Mouse (Mus musculus) kidney, embryonic 16.5 days (tissue): ENCODE measurements at regions not wholly inside any gene's neighbourhood (a gene's known extent, or its start where the extent isn't known, plus 50 kb on each side); places are given as distances from the start of the nearest gene placed in this dataset.

Source experiments
- ATAC-seq: fragments of 200-750 bp; cut with Nextera tagmentation; 2 replicates; pipeline ENCODE4 v1.8.0; 2017; ENCODE audit warnings: moderate TSS enrichment; ENCODE audit not compliant: low FRiP score, low TSS enrichment
- H3K27ac ChIP-seq: fragments of 300-500 bp; sonication (generic); 2 replicates; pipeline ENCODE4 v1.5.1; 2014; ENCODE audit warnings: low read length
- H3K27me3 ChIP-seq: fragments of 300-500 bp; sonication (generic); 2 replicates; pipeline ENCODE4 v1.6.1; 2014; ENCODE audit warnings: low read length, control low read depth, mixed read lengths; ENCODE audit not compliant: insufficient read depth
- H3K36me3 ChIP-seq: fragments of 300-500 bp; sonication (generic); 2 replicates; pipeline ENCODE4 v1.6.1; 2014; ENCODE audit warnings: low read length, control low read depth, mixed read lengths; ENCODE audit not compliant: insufficient read depth
- H3K4me1 ChIP-seq: fragments of 300-500 bp; sonication (generic); 2 replicates; pipeline ENCODE4 v1.6.1; 2014; ENCODE audit warnings: low read length, control low read depth, mixed read lengths; ENCODE audit not compliant: insufficient read depth
- H3K4me2 ChIP-seq: fragments of 300-500 bp; sonication (generic); replicated peaks from 2 replicates; pipeline ENCODE4 v1.6.1; 2014; ENCODE audit warnings: low read depth, low read length
- H3K4me3 ChIP-seq: fragments of 300-500 bp; sonication (generic); 2 replicates; pipeline ENCODE4 v1.5.1; 2014; ENCODE audit warnings: mild to moderate bottlenecking, low read length
- H3K9ac ChIP-seq: fragments of 300-500 bp; sonication (generic); replicated peaks from 2 replicates; pipeline ENCODE4 v1.6.1; 2014; ENCODE audit warnings: low read length
- H3K9me3 ChIP-seq: fragments of 300-500 bp; sonication (generic); 2 replicates; pipeline ENCODE4 v1.6.1; 2016; ENCODE audit warnings: low read length, control low read depth
- WGBS: fragments of 180-500 bp; shearing (Covaris S2); extraction: QIAGEN DNeasy Blood & Tissue Kit; methylation state at CpG from one replicate; pipeline ENCODE4 v1.1.7; 2014; 5-methylcytosine and 5-hydroxymethylcytosine counted together

DNA sequence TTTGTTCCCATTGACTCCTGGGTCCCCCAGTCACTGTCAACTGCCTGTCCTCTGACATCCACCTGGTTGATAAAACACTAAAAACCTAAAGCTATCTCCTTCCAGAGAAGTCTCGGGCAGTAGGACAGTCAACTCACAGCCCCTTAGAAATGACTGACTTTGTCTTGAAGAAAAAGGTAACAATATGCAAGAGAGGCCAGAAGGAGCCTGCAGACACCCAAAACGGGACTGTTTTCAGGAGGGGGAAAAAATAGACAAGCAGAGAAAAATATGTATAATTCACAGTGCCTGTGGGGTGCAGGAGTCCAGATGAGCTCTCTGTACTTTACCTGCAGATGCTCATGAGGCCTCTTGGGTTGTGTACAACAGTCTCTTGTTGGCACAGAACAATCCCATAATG, 126.4 kb upstream of the Ankrd55 start:
- no peak overlapping the region for H3K27ac ChIP-seq
- peaks cover 4% of the 10 kb centered on the region; the same call in 1 of the 2 replicates for H3K9me3 ChIP-seq
- ATAC-seq, result no peak
- H3K4me3 ChIP-seq, result no peak overlapping the region
- H3K36me3 ChIP-seq, result no peaks in the 10 kb centered on the region
- no peaks in the 10 kb centered on the region for H3K27me3 ChIP-seq
- no peak overlapping the region for H3K4me2 ChIP-seq
- WGBS, result 86% methylated on average over 2 of the region's 2 CpGs
- H3K4me1 ChIP-seq, result 0 out of 2 replicates have a peak, but pooled peaks cover 8% of the 10 kb centered on the region
- no peak overlapping the region for H3K9ac ChIP-seq

DNA sequence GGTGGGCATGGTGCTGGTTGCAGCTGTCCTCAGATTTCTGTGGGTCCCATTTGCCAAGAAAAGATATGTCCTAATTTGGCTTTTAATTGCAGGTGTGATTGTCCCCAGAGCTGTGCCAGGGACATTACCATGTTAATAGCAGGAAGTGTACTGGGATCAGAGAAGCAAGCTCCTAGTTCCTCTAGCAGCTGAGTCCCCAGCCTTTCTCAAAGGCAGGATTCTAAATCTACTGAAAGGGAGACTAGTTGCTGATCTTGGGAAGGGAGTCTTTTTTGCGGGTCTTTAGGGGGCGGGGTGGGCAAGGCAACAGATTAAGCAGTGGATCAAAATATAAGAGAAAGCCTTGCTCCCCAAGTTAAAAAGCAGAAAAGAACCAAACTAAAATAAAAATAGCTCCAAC, 122.3 kb upstream of the Ankrd55 start:
- Histone ChIP-seq H3K4me1 (0 out of 2 replicates have a peak, but pooled peaks cover 3% of the 10 kb centered on the region), H3K9me3 (no peaks in the 10 kb centered on the region), H3K9ac (no peak overlapping the region), H3K4me2 (no peak overlapping the region), H3K27me3 (no peaks in the 10 kb centered on the region), H3K27ac (no peak overlapping the region), H3K36me3 (no peaks in the 10 kb centered on the region), H3K4me3 (no peak overlapping the region)
- 63% methylated on average over 2 of the region's 2 CpGs for WGBS
- no peak for ATAC-seq

- Histone ChIP-seq H3K36me3 (no peaks in the 10 kb centered on the region), H3K4me1 (0 out of 2 replicates have a peak, but pooled peaks cover 3% of the 10 kb centered on the region), H3K9ac (no peak overlapping the region), H3K4me3 (no peak overlapping the region), H3K9me3 (no peaks in the 10 kb centered on the region), H3K4me2 (no peak overlapping the region), H3K27ac (no peak overlapping the region), H3K27me3 (no peaks in the 10 kb centered on the region)
- ATAC-seq, result no peak
- WGBS, result 61% methylated on average over 10 of the region's 10 CpGs
These were observed 121.9 kb upstream of the Ankrd55 start for GRCm38 (mm10) chr13:112166338-112166802.

GRCm38 (mm10) chr13:112168468-112168867, 119.8 kb upstream of the Ankrd55 start:
- no peak overlapping the region for H3K9ac ChIP-seq
- no peaks in the 10 kb centered on the region for H3K36me3 ChIP-seq
- ATAC-seq, result no peak
- 0 out of 2 replicates have a peak, but pooled peaks cover 3% of the 10 kb centered on the region for H3K4me1 ChIP-seq
- no peak overlapping the region for H3K4me2 ChIP-seq
- no peak overlapping the region for H3K4me3 ChIP-seq
- WGBS, result 84% methylated on average over 3 of the region's 3 CpGs
- H3K27ac ChIP-seq, result no peak overlapping the region
- H3K9me3 ChIP-seq, result no peaks in the 10 kb centered on the region
- H3K27me3 ChIP-seq, result no peaks in the 10 kb centered on the region

DNA sequence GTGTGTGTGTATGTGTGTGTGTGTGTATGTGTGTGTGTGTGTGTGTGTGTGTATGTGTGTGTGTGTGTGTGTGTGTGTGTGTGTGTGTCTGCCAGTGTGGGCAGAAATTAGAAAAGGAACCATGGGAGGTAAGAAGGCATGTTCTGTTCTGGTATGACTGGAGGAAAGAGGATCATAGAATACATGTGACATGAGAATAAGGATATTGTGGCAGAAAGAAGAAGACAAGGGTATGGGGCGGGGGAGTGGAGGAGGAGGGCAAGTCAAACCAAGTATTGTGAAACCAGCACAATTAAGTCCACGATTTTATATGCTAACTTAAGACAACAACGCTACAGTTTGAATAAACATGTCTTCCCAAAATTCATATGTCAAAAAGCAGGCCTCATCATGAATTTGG, 117.4 kb upstream of the Ankrd55 start:
- WGBS, result 92% methylated on average over 3 of the region's 3 CpGs
- no peak for ATAC-seq

DNA sequence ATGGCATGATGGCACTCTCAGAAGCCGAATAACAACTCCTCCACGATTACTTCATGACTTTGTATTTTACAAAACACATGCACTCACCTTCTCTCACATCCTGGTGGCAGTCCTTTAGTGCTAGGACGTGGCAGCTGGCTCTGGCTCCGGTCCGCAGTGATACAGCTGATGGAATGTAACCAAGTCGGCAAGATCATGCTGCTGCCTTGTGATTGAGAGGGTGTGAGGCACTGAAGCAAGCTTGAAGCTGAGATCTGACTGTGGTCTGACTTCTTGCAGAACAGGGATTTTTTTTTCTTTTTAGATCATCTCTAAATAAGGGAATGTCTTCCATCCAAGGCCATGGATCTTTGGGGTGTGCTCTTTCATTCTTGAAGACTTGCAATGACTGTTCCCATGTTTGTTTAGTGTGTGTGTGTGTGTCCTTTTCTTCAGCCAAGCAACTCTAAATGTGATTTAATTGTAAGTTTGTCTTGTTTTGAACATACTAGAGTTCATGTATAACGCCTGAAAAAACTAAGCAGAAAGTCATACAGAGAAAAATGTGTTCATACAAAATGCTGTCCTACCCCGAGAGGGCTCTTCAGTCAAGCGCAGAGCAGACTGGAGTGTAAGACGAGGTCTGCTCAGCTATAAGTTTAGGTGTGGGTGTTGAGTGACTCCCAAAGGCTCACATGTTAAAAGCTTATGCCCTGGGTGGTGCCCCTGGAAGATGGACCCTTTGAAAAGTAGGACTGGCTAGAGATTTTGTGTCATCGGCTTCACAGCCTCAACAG, 116.1 kb upstream of the Ankrd55 start:
- Histone ChIP-seq H3K4me2 (no peak overlapping the region), H3K9ac (no peak overlapping the region), H3K4me3 (no peak overlapping the region), H3K4me1 (no peaks in the 10 kb centered on the region), H3K27me3 (no peaks in the 10 kb centered on the region), H3K9me3 (no peaks in the 10 kb centered on the region), H3K27ac (no peak overlapping the region), H3K36me3 (no peaks in the 10 kb centered on the region)
- WGBS, result 79% methylated on average over 11 of the region's 11 CpGs
- no peak for ATAC-seq

More for the DNA sequence above, 117.4 kb upstream of the Ankrd55 start:
- Histone ChIP-seq H3K4me1 (0 out of 2 replicates have a peak, but pooled peaks cover 3% of the 10 kb centered on the region), H3K36me3 (no peaks in the 10 kb centered on the region), H3K9me3 (no peaks in the 10 kb centered on the region), H3K27me3 (no peaks in the 10 kb centered on the region), H3K27ac (no peak overlapping the region), H3K4me2 (no peak overlapping the region), H3K4me3 (no peak overlapping the region), H3K9ac (no peak overlapping the region)

- Histone ChIP-seq H3K36me3 (no peaks in the 10 kb centered on the region), H3K4me2 (no peak overlapping the region), H3K27me3 (no peaks in the 10 kb centered on the region), H3K9ac (no peak overlapping the region), H3K27ac (no peak overlapping the region), H3K9me3 (no peaks in the 10 kb centered on the region), H3K4me1 (no peaks in the 10 kb centered on the region), H3K4me3 (no peak overlapping the region)
- ATAC-seq, result no peak
- WGBS, result 86% methylated on average over 8 of the region's 8 CpGs
These were observed 114.3 kb upstream of the Ankrd55 start for GRCm38 (mm10) chr13:112173973-112174372.

GRCm38 (mm10) chr13:112178031-112178430, 110.2 kb upstream of the Ankrd55 start:
- no peak overlapping the region for H3K9ac ChIP-seq
- H3K36me3 ChIP-seq, result no peaks in the 10 kb centered on the region
- H3K4me1 ChIP-seq, result no peaks in the 10 kb centered on the region
- no peaks in the 10 kb centered on the region for H3K9me3 ChIP-seq
- no peak for ATAC-seq
- no peaks in the 10 kb centered on the region for H3K27me3 ChIP-seq
- H3K4me2 ChIP-seq, result no peak overlapping the region
- no peak overlapping the region for H3K4me3 ChIP-seq
- 93% methylated on average over 4 of the region's 4 CpGs for WGBS
- H3K27ac ChIP-seq, result no peak overlapping the region

DNA sequence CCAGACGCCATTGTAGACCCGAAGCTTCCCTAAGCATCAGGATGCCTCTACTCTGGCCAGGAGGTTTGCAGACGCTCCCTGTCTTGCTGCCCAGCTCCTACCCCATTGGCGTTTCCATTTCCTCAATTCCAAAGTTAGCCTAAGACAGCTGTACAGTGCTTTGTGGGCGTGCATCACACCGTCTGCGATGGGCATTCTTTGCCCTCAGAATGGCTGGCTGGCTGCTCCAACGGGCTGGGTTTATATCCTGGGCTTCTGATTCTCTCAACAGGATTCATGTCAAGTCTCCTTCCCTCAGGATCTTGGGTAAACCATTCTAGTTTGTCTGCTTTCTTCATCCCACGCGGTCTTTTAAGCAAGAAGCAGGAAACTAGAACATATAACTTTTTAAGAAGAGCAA, 104.3 kb upstream of the Ankrd55 start:
- Histone ChIP-seq H3K27me3 (no peaks in the 10 kb centered on the region), H3K4me2 (no peak overlapping the region), H3K4me1 (peaks cover 40% of the 10 kb centered on the region), H3K27ac (no peak overlapping the region), H3K9me3 (no peaks in the 10 kb centered on the region), H3K4me3 (no peak overlapping the region), H3K36me3 (no peaks in the 10 kb centered on the region), H3K9ac (no peak overlapping the region)
- ATAC-seq, result no peak
- WGBS, result 94% methylated on average over 10 of the region's 10 CpGs

DNA sequence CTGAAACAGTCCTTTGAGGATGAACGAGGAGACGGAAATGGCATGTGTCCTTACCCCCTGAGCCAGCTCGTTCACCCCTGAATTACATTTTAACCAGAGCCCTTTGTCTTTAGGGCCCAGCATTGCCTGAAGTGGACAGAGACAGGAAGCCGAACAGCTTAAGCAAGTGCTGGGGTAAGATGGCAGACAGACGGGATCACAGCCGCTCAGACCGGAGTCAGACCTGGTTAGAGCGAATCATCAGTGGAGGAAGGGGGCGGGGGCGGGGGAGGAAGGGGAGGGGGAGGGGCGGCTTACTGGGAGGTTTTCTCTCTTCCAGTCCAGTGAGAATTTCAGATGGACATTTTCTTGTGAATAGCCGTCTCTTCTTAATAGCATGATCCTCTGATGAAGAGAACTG, 103.1 kb upstream of the Ankrd55 start:
- no peaks in the 10 kb centered on the region for H3K27me3 ChIP-seq
- ATAC-seq, result peak; percentile 54; the same call in 1 of the 2 replicates
- WGBS, result 17% methylated on average over 8 of the region's 12 CpGs

More for the DNA sequence above, 103.1 kb upstream of the Ankrd55 start:
- H3K9me3 ChIP-seq, result no peaks in the 10 kb centered on the region
- no peaks in the 10 kb centered on the region for H3K36me3 ChIP-seq
- H3K9ac ChIP-seq, result 0 out of 2 replicates have a peak overlapping the region, but pooled peaks have one; percentile 13
- no peak overlapping the region for H3K27ac ChIP-seq
- peak overlapping the region; percentile 38 for H3K4me2 ChIP-seq
- peaks cover 51% of the 10 kb centered on the region for H3K4me1 ChIP-seq
- no peak overlapping the region for H3K4me3 ChIP-seq
